Mouse (Mus musculus): Measurements from ENCODE around the gene Gm44973. TPM values are rescaled to one million over a fixed set of nuclear protein-coding genes. Genes with fewer than 3 reads are reported as not detected.

Gm44973 gene
- not detected in 2 replicates for polyA plus RNA-seq (2011; ENCODE audit: insufficient read length, low read depth, missing spikeins)

- TF ChIP-seq POLR2A (IDR thresholded peaks at IDR 0.05; ENCODE audit: low read depth, low read length) (peak; percentile 60), CTCF (IDR thresholded peaks at IDR 0.05; ENCODE audit: borderline replicate concordance, insufficient read depth, low read length) (no peak)
- Histone ChIP-seq H3K27ac (ENCODE audit: insufficient read depth, low read length) (peak within 1 kb of the TSS; percentile 99), H3K4me3 (ENCODE audit: insufficient read depth, low read length) (peak within 1 kb of the TSS; percentile 90)
Measured at GRCm38 (mm10) chr7:5015118-5016001, at the start of gene Gm44973. Gene Gm44973 (plus strand): TSS chr7:5015496.

GRCm38 (mm10) chr7:4971068-4971467 lies 44.2 kb upstream of the Gm44973 start, which contains the start of gene Sbk3:
Gene Sbk3 (minus strand): TSS chr7:4971168.
- Histone ChIP-seq H3K4me1 (ENCODE audit: control insufficient read depth, insufficient read depth, low read length) (no peaks in the 10 kb centered on the region), H3K4me3 (ENCODE audit: insufficient read depth, low read length) (no peak within 1 kb of the TSS), H3K27ac (ENCODE audit: insufficient read depth, low read length) (no peak within 1 kb of the TSS)
- TF ChIP-seq POLR2A (IDR thresholded peaks at IDR 0.05; ENCODE audit: low read depth, low read length) = no peak

More at GRCm38 (mm10) chr7:5015118-5016001, at the start of gene Gm44973:
- H3K4me1 ChIP-seq (ENCODE audit: control insufficient read depth, insufficient read depth, low read length) = peaks cover 2% of the 10 kb centered on the region; the same call in 1 of the 2 replicates

GRCm38 (mm10) chr7:4971710-4972109 lies 43.6 kb upstream of the Gm44973 start:
- H3K4me3 ChIP-seq (ENCODE audit: insufficient read depth, low read length) = no peak overlapping the region
- H3K4me1 ChIP-seq (ENCODE audit: control insufficient read depth, insufficient read depth, low read length) = no peaks in the 10 kb centered on the region
- no peak overlapping the region for H3K27ac ChIP-seq (ENCODE audit: insufficient read depth, low read length)
- no peak for TF ChIP-seq POLR2A (IDR thresholded peaks at IDR 0.05; ENCODE audit: low read depth, low read length)
- TF ChIP-seq CTCF (IDR thresholded peaks at IDR 0.05; ENCODE audit: borderline replicate concordance, insufficient read depth, low read length) = no peak

GRCm38 (mm10) chr7:4972321-4973047 lies 42.8 kb upstream of the Gm44973 start:
- Histone ChIP-seq H3K4me1 (ENCODE audit: control insufficient read depth, insufficient read depth, low read length) (no peaks in the 10 kb centered on the region), H3K27ac (ENCODE audit: insufficient read depth, low read length) (no peak overlapping the region), H3K4me3 (ENCODE audit: insufficient read depth, low read length) (no peak overlapping the region)
- TF ChIP-seq CTCF (IDR thresholded peaks at IDR 0.05; ENCODE audit: borderline replicate concordance, insufficient read depth, low read length) = no peak
- no peak for TF ChIP-seq POLR2A (IDR thresholded peaks at IDR 0.05; ENCODE audit: low read depth, low read length)

GRCm38 (mm10) chr7:4975455-4975854 lies 39.8 kb upstream of the Gm44973 start:
- TF ChIP-seq POLR2A (IDR thresholded peaks at IDR 0.05; ENCODE audit: low read depth, low read length) = no peak
- no peak for TF ChIP-seq CTCF (IDR thresholded peaks at IDR 0.05; ENCODE audit: borderline replicate concordance, insufficient read depth, low read length)
- no peaks in the 10 kb centered on the region for H3K4me1 ChIP-seq (ENCODE audit: control insufficient read depth, insufficient read depth, low read length)
- no peak overlapping the region for H3K27ac ChIP-seq (ENCODE audit: insufficient read depth, low read length)
- H3K4me3 ChIP-seq (ENCODE audit: insufficient read depth, low read length) = no peak overlapping the region

GRCm38 (mm10) chr7:4976832-4977231 lies 38.5 kb upstream of the Gm44973 start:
- H3K4me1 ChIP-seq (ENCODE audit: control insufficient read depth, insufficient read depth, low read length) = no peaks in the 10 kb centered on the region
- TF ChIP-seq CTCF (IDR thresholded peaks at IDR 0.05; ENCODE audit: borderline replicate concordance, insufficient read depth, low read length) = no peak
- no peak for TF ChIP-seq POLR2A (IDR thresholded peaks at IDR 0.05; ENCODE audit: low read depth, low read length)

GRCm38 (mm10) chr7:4988250-4988649 lies 27.0 kb upstream of the Gm44973 start:
- TF ChIP-seq CTCF (IDR thresholded peaks at IDR 0.05; ENCODE audit: borderline replicate concordance, insufficient read depth, low read length) = no peak
- no peak for TF ChIP-seq POLR2A (IDR thresholded peaks at IDR 0.05; ENCODE audit: low read depth, low read length)

More at GRCm38 (mm10) chr7:4976832-4977231, 38.5 kb upstream of the Gm44973 start:
- Histone ChIP-seq H3K27ac (ENCODE audit: insufficient read depth, low read length) (no peak overlapping the region), H3K4me3 (ENCODE audit: insufficient read depth, low read length) (no peak overlapping the region)

GRCm38 (mm10) chr7:4993347-4993998 lies 21.8 kb upstream of the Gm44973 start:
- H3K4me1 ChIP-seq (ENCODE audit: control insufficient read depth, insufficient read depth, low read length) = no peaks in the 10 kb centered on the region
- H3K27ac ChIP-seq (ENCODE audit: insufficient read depth, low read length) = no peak overlapping the region
- TF ChIP-seq CTCF (IDR thresholded peaks at IDR 0.05; ENCODE audit: borderline replicate concordance, insufficient read depth, low read length) = no peak
- no peak for TF ChIP-seq POLR2A (IDR thresholded peaks at IDR 0.05; ENCODE audit: low read depth, low read length)
- no peak overlapping the region for H3K4me3 ChIP-seq (ENCODE audit: insufficient read depth, low read length)

More at GRCm38 (mm10) chr7:4988250-4988649, 27.0 kb upstream of the Gm44973 start:
- Histone ChIP-seq H3K4me1 (ENCODE audit: control insufficient read depth, insufficient read depth, low read length) (no peaks in the 10 kb centered on the region), H3K27ac (ENCODE audit: insufficient read depth, low read length) (no peak overlapping the region), H3K4me3 (ENCODE audit: insufficient read depth, low read length) (no peak overlapping the region)

GRCm38 (mm10) chr7:4993999-4994788 lies 21.1 kb upstream of the Gm44973 start:
- Histone ChIP-seq H3K4me1 (ENCODE audit: control insufficient read depth, insufficient read depth, low read length) (no peaks in the 10 kb centered on the region), H3K4me3 (ENCODE audit: insufficient read depth, low read length) (no peak overlapping the region), H3K27ac (ENCODE audit: insufficient read depth, low read length) (no peak overlapping the region)
- no peak for TF ChIP-seq CTCF (IDR thresholded peaks at IDR 0.05; ENCODE audit: borderline replicate concordance, insufficient read depth, low read length)
- no peak for TF ChIP-seq POLR2A (IDR thresholded peaks at IDR 0.05; ENCODE audit: low read depth, low read length)
